Mouse (Mus musculus): ENCODE measurements around the gene Tmed4.

GRCm38 (mm10) chr11:6293601-6294000 lies 18.9 kb upstream of the Tmed4 start:
- no peak for TF ChIP-seq POLR2A (IDR thresholded peaks at IDR 0.05; ENCODE audit: insufficient read depth, low read length)
- no peak for TF ChIP-seq CTCF (IDR thresholded peaks at IDR 0.05; ENCODE audit: low read depth, low read length)
- TF ChIP-seq EP300 (IDR thresholded peaks at IDR 0.05; ENCODE audit: insufficient read depth, low read depth, low read length) = no peak

Data from ES-Bruce4 (cell line).